Mouse (Mus musculus) B cell, adult 2 months (primary cell): Measurements from ENCODE around the gene Zfp3.

Experiments used
- DNase-seq, 2 experiments: peaks; one replicate each; pipeline ENCODE4 v3.0.0; 2022

Gene Zfp3

GRCm38 (mm10) chr11:70763936-70764808 is at the start of gene Zfp3:
Zfp3 (plus strand) TSS chr11:70764209.
- DNase-seq: peak; percentile 83 to 86

DNA sequence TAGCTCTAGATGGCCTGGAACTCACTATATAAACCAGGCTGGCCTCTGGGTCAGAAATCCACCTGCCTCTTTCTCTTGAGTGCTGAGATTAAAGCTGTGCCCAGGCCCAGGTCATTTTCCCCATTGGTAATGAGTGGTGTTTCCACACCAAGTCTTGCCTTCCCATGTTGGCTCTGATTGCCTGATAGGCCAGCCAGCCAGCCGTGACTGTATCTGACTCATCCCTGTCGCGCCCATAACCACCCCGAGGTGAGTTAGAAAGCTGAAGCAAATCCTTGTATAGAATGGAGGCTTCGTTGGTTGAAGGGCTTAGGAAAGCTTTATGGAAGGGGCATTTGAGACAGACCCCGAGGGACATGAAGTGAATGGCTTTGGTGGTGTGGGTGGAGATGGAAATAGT is 48.2 kb upstream of the Zfp3 start:
- DNase-seq: no peak

DNA sequence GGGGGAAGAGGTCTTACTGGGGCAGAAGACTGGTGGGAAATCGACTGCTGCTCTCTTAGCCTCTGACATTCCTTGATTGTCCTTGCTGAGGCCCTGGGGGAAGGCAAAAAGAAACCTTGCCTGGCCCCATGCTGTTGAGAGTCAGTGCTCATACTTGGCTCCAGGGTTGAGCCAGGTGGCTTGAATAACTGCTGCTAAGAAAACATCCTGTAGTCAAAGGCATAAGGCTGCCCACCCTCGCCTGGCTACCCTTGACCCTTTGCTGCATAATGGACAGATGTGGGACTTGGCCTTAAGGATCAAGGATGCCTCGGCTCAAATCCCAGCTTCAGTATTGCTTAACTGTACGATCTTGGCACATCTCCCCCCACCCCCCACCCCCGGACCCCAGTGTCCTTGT is 45.5 kb upstream of the Zfp3 start:
- no peak for DNase-seq

DNA sequence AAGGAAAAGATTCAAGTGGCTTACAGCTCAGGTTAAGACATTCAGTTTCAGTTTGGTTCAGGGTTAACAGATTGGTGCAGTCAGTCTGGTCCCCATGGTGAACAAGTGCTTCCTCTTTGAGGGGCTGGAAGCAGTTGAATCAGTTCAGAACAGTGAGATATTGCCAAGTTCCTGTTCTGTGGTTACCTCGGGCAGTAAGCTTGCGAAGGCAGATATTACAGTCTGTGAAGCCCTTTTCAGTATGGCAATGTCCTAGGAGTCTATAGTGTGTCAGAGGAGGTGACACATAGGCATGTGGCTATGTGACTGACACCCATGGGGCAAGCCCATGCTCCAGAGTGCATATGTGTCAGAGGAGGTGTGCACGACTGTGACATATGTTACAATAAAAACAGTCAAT is 43.4 kb upstream of the Zfp3 start:
- peak; percentile 37 to 50 for DNase-seq

DNA sequence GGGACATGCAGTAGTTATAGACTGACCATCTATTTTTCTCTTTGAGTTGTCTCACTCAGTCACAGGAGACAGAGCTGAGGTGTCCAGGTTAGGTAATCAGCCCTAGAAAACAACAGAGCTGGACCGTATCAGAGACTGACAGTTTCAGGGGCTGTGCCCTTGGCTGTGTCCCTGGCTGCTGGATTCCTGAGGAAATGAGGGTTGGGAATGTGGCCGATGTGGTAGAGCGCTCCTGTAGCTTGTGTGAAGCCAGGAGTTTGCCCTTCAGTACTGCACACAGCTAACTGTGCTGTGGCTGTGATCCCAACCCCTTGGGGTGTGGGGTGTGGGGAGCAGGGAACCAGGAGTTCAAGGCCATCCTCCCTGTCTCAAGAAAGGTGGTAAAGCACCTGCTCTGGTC is 42.9 kb upstream of the Zfp3 start:
- no peak for DNase-seq

DNA sequence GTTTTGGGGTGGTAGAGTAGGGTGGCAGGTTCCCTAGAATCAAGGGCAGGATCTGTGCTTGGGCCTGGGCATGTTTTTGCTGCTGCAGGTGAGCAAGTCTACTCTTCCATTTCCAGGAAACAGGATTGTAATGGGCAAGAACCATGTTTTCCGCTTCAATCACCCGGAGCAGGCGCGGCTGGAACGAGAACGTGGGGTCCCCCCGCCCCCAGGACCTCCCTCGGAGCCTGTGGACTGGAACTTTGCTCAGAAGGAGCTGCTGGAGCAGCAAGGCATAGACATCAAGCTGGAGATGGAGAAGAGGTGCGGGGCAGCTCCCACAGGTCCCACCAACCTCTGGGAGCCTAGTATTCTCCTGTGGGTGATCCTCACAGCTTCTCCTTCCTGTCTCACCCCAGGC is 39.3 kb upstream of the Zfp3 start:
- DNase-seq: no peak

DNA sequence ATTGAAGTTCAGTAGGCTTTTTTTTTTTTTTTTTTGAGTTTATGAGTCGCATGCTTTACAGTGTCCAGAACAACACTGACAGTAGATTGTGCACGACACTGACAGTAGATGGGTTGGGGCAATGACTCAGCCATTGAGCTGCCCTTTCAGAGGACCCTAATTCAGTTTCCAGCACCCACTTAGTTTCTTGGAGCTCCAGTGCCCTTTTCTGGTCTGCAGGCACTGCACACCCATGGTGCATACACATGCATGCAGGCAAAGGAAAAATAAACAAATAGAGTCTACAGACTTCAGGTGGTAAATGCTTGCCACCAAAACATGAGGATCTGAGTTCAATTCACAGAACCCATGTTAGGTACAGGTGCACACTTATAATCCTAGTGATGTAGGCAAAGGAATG is 37.4 kb upstream of the Zfp3 start:
- DNase-seq: no peak

GRCm38 (mm10) chr11:70727385-70727784 is 36.6 kb upstream of the Zfp3 start:
- no peak for DNase-seq

GRCm38 (mm10) chr11:70730427-70731038 is 33.5 kb upstream of the Zfp3 start:
- no peak for DNase-seq

GRCm38 (mm10) chr11:70731178-70731577 is 32.8 kb upstream of the Zfp3 start:
- no peak for DNase-seq

GRCm38 (mm10) chr11:70733256-70733655 is 30.8 kb upstream of the Zfp3 start:
- DNase-seq: no peak

GRCm38 (mm10) chr11:70737749-70738148 is 26.3 kb upstream of the Zfp3 start:
- DNase-seq: no peak

GRCm38 (mm10) chr11:70741603-70742002 is 22.4 kb upstream of the Zfp3 start:
- no peak for DNase-seq

DNA sequence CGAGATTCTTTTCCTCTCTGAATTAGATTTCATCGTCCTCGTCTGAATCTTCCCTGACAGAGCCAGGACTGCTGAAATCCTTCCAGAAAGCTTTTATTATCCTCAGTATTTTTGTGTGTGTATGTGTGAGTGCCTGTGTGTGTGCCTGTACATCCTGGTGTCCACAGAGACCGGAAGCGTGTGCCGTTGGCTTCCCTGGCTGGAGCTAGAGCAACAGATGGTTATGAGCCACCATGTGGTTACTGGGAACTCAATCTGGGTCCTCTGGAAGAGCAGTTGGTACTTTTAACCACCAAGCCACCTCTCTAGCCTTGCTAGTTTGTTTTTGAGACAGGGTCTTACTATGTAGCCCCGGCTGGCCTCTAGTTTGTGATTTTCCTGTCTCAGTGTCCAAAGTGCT is 21.9 kb upstream of the Zfp3 start:
- no peak for DNase-seq

GRCm38 (mm10) chr11:70742581-70743459 is 21.2 kb upstream of the Zfp3 start:
- DNase-seq: no peak

DNA sequence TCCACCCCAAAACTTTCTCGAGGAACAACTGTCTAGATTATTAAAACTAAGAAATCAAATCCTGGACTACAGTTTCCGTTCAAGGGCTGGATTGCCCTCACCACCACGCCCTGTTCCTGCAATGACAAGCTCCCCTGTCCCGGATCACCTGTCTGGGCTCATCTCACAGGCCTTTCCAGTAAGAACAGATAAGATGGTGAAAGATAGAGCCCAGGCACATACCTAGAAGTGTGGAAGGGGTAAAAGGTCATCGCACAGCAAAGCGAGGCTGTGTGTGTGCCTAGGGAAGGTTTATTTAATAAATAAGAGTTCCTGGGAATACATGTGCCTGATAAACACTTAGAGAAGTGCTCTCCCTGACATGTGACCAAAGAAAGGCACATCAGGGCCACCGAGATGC is 18.4 kb upstream of the Zfp3 start:
- no peak for DNase-seq

- DNase-seq: no peak
These were observed 16.0 kb upstream of the Zfp3 start for GRCm38 (mm10) chr11:70747876-70748545.

- no peak for DNase-seq
These were observed 11.5 kb upstream of the Zfp3 start for GRCm38 (mm10) chr11:70752337-70753017.

- no peak for DNase-seq
These were observed 10.9 kb upstream of the Zfp3 start for GRCm38 (mm10) chr11:70753146-70753545.

DNA sequence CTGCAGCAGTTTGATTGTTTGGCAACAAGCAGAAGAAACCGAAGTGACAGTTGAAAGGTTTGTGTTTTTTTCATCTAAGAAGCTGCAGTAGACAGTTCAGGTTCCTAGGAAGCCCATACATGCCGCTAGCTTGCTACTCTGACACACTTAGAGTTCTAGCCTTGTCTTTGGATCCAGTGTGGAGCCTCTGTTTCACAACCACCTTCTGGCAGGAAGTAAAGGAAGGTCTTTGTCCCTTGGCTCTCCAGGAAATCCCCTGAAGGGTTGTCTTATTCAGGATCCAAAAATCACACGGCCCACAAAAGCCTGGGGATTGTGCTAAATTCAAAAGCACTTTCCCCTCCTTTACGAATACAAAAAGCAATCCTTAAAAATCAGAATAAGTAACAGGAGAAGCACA is 9.5 kb upstream of the Zfp3 start:
- no peak for DNase-seq

DNA sequence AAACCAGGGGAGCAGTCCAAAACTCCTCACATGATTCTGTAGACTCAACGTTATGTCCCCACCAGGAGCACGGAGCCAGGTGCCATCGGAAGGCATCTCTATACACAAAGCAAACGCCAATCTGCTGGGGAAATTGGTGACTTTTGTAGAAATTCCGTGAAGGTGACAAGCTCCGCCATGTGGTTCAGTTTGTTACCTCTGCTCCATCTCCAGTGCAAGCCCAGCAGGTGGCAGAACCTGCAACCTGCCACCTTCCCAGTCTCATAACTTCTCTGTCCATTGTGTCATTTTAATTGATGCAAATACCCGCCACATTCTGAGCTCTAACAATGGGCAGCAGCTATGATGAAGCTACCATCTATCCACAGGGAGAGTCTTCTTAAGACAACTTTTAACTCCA is 9.1 kb upstream of the Zfp3 start:
- no peak for DNase-seq

GRCm38 (mm10) chr11:70755645-70756044 is 8.4 kb upstream of the Zfp3 start:
- DNase-seq: peak; percentile 90 to 92
